Mouse (Mus musculus) gonadal fat pad, adult 2 months (tissue): Measurements from ENCODE around the gene Tmem40. TPM values are rescaled to one million over a fixed set of nuclear protein-coding genes. Genes with fewer than 3 reads are reported as not detected.

Source experiments
- DNase-seq: peaks from one replicate; pipeline ENCODE4 v3.0.0-alpha.2; 2012; ENCODE audit warnings: low read depth
- polyA plus RNA-seq: library from polyadenylated mRNA; depleted of rRNA; stranded (reverse); fragments of >200 nt; gene quantifications from 2 replicates; pipeline ENCODE4 v1.2.3, GENCODE M21; 2012; rRNA removed

Gene Tmem40
- polyA plus RNA-seq, 1 experiment: 5.8 TPM

GRCm38 (mm10) chr6:115701302-115701701, 60.9 kb downstream of the Tmem40 start:
- DNase-seq: no peak

GRCm38 (mm10) chr6:115700778-115701177, 61.4 kb downstream of the Tmem40 start:
- DNase-seq: no peak

- DNase-seq: no peak
Observed at GRCm38 (mm10) chr6:115698699-115699098, 63.5 kb downstream of the Tmem40 start.

- no peak for DNase-seq
Observed at GRCm38 (mm10) chr6:115697739-115698558, 64.3 kb downstream of the Tmem40 start.

- no peak for DNase-seq
Observed at GRCm38 (mm10) chr6:115696707-115697215, 65.4 kb downstream of the Tmem40 start.

GRCm38 (mm10) chr6:115695124-115695523, 67.1 kb downstream of the Tmem40 start:
- no peak for DNase-seq

- DNase-seq: no peak
Observed at GRCm38 (mm10) chr6:115694441-115694842, 67.8 kb downstream of the Tmem40 start.

- no peak for DNase-seq
Observed at GRCm38 (mm10) chr6:115692963-115693730, 69.1 kb downstream of the Tmem40 start.

- DNase-seq: no peak
Observed at GRCm38 (mm10) chr6:115692163-115692950, 69.9 kb downstream of the Tmem40 start.

- no peak for DNase-seq
Observed at GRCm38 (mm10) chr6:115690105-115690504, 72.1 kb downstream of the Tmem40 start.

- no peak for DNase-seq
Observed at GRCm38 (mm10) chr6:115688589-115688988, 73.6 kb downstream of the Tmem40 start.

GRCm38 (mm10) chr6:115687753-115688152, 74.5 kb downstream of the Tmem40 start:
- no peak for DNase-seq

GRCm38 (mm10) chr6:115684851-115685646, 77.2 kb downstream of the Tmem40 start:
- DNase-seq: no peak

- no peak for DNase-seq
Observed at GRCm38 (mm10) chr6:115684271-115684670, 77.9 kb downstream of the Tmem40 start.

- DNase-seq: no peak
Observed at GRCm38 (mm10) chr6:115681066-115681465, 81.1 kb downstream of the Tmem40 start.

Other genes with a start within 250 kb of the Tmem40 start
- 3.7 and 5.5 TPM in 2 replicates for gene Tsen2, start 217.7 kb downstream of the Tmem40 start, polyA plus RNA-seq
- gene Mkrn2os, start 169.8 kb downstream of the Tmem40 start, polyA plus RNA-seq: 2.4 and 3.0 TPM in 2 replicates
- gene Mkrn2, start 160.5 kb downstream of the Tmem40 start, polyA plus RNA-seq: 86.8 and 111 TPM in 2 replicates
- gene Raf1, start 85.8 kb downstream of the Tmem40 start, polyA plus RNA-seq: 112 and 130 TPM in 2 replicates
- gene Cand2, start 12.1 kb upstream of the Tmem40 start, polyA plus RNA-seq: 6.7 and 10.1 TPM in 2 replicates
- 938 and 1,112 TPM in 2 replicates for gene Rpl32, start 46.3 kb upstream of the Tmem40 start, polyA plus RNA-seq
- 2.0 and 2.3 TPM in 2 replicates for gene Efcab12, start 76.0 kb upstream of the Tmem40 start, polyA plus RNA-seq
- gene Mbd4, start 91.0 kb upstream of the Tmem40 start, polyA plus RNA-seq: 2.3 and 2.6 TPM in 2 replicates
- 15.1 and 16.3 TPM in 2 replicates for gene Ift122, start 91.1 kb upstream of the Tmem40 start, polyA plus RNA-seq
- 0.76 and 1.2 TPM in 2 replicates for gene Rho, start 169.3 kb upstream of the Tmem40 start, polyA plus RNA-seq
- gene H1foo, start 182.5 kb upstream of the Tmem40 start, polyA plus RNA-seq: 0.15 TPM in 1 of 2 replicates, not detected in the other
- 69.7 and 80.8 TPM in 2 replicates for gene Plxnd1, start 232.6 kb upstream of the Tmem40 start, polyA plus RNA-seq